Mouse (Mus musculus): ENCODE data around the gene Tnrc6c.

Gene Tnrc6c

GRCm38 (mm10) chr11:117628312-117628779, 25.7 kb upstream of the Tnrc6c start:
- Histone ChIP-seq H3K27me3 (ENCODE audit: insufficient read depth, low read length) (no peaks in the 10 kb centered on the region), H3K4me1 (replicated peaks; ENCODE audit: low read depth, low read length) (peaks cover 71% of the 10 kb centered on the region), H3K9me3 (ENCODE audit: low read length) (peaks cover under 1% of the 10 kb centered on the region), H3K36me3 (ENCODE audit: insufficient read depth, low read length) (no peaks in the 10 kb centered on the region), H3K4me3 (replicated peaks; ENCODE audit: low read length) (peak overlapping the region; percentile 65)
- TF ChIP-seq POU5F1 (IDR thresholded peaks at IDR 0.05; ENCODE audit: borderline replicate concordance, low read length): no peak

DNA sequence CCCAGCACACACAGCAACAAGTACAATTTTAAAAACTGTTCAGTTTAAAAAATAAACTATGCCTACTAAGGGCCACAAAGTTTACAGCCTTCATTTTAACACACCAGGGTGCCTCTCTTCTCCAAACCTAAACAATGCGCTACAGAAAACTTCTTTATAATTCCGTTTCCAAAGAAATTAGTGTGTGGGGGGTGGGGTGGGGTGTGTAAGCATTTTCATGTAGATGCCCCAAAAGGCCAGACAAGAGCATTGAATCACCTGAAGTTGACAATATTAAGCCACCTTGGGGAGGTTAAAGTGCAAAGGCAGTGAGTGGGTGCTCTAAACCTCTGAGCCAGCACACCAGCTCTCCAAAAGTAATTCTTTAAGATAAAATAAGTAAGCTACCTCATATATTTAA, 24.2 kb upstream of the Tnrc6c start:
- peaks cover 80% of the 10 kb centered on the region for H3K4me1 ChIP-seq (replicated peaks; ENCODE audit: low read depth, low read length)
- no peaks in the 10 kb centered on the region for H3K9me3 ChIP-seq (ENCODE audit: low read length)
- TF ChIP-seq POU5F1 (IDR thresholded peaks at IDR 0.05; ENCODE audit: borderline replicate concordance, low read length) (peak; percentile 73; the same call in 1 of the 2 replicates), NANOG (IDR thresholded peaks at IDR 0.05; ENCODE audit: borderline replicate concordance, low read length) (peak; percentile 43; the same call in 1 of the 2 replicates), CTCF (conservative IDR thresholded peaks at IDR 0.05; ENCODE audit: low read length) (no peak)
- no peaks in the 10 kb centered on the region for H3K36me3 ChIP-seq (ENCODE audit: insufficient read depth, low read length)
- H3K4me3 ChIP-seq (replicated peaks; ENCODE audit: low read length): 0 out of 2 replicates have a peak overlapping the region, but pooled peaks have one; percentile 13
- H3K27me3 ChIP-seq (ENCODE audit: insufficient read depth, low read length): no peaks in the 10 kb centered on the region; the same call in 1 of the 2 replicates

DNA sequence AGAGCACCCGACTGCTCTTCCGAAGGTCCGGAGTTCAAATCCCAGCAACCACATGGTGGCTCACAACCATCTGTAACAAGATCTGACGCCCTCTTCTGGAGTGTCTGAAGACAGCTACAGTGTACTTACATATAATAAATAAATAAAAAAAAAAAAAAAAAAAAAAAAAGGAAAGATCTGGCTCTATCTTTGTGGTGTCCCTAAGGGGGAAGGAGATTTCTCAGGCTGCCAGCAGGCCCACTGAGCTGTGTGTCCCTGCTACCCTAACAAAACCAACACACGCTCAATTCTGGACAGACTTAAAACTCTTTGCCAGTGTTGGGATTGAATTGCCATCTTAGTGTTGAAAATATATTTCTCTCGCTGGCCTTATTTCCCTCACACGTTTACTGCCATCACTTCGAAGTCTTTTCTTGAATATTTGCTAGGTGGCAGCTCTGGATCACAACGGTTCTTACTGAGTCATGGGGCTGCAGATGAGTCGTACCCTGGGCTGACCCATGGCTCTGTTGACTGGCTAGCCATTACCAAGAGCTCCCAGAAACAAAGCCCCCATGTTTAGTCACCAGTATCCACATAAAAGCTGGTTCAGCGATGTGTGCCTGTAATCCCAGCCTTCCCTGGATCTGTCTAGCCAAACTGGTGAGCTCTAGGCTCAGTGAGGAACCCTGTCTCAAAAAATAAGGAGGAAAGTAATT, 23.1 kb upstream of the Tnrc6c start:
- Histone ChIP-seq H3K36me3 (ENCODE audit: insufficient read depth, low read length) (no peaks in the 10 kb centered on the region), H3K4me3 (replicated peaks; ENCODE audit: low read length) (no peak overlapping the region), H3K9me3 (ENCODE audit: low read length) (no peaks in the 10 kb centered on the region), H3K27me3 (ENCODE audit: insufficient read depth, low read length) (peaks cover 6% of the 10 kb centered on the region; the same call in 1 of the 2 replicates), H3K4me1 (replicated peaks; ENCODE audit: low read depth, low read length) (peaks cover 82% of the 10 kb centered on the region)
- no peak for TF ChIP-seq POU5F1 (IDR thresholded peaks at IDR 0.05; ENCODE audit: borderline replicate concordance, low read length)

- TF ChIP-seq CTCF (conservative IDR thresholded peaks at IDR 0.05; ENCODE audit: low read length) (no peak), NANOG (IDR thresholded peaks at IDR 0.05; ENCODE audit: borderline replicate concordance, low read length) (no peak), POU5F1 (IDR thresholded peaks at IDR 0.05; ENCODE audit: borderline replicate concordance, low read length) (no peak)
- H3K27me3 ChIP-seq (ENCODE audit: insufficient read depth, low read length): peaks cover 12% of the 10 kb centered on the region
- no peaks in the 10 kb centered on the region for H3K9me3 ChIP-seq (ENCODE audit: low read length)
These were observed 20.8 kb upstream of the Tnrc6c start for GRCm38 (mm10) chr11:117633310-117633709.

DNA sequence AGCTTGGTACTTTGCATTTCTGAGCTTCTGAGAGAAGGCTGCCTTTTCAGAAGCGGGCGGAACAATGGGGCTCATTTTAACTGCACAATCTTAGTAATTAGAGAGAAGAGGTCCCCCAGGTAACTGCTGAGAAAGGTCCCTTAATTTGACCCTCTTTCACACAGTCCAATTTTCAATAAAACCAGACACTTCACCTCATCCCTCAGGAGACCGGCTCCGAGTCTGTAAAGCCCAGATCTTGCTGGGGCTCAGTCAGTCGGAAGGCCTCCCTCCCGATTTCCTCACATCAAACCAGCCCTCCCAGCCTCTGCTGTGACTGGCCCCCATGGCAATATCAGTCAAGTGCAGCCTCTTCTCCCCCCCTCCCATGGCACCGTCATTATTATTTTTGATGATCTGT, 15.7 kb upstream of the Tnrc6c start:
- TF ChIP-seq CTCF (conservative IDR thresholded peaks at IDR 0.05; ENCODE audit: low read length) (no peak), NANOG (IDR thresholded peaks at IDR 0.05; ENCODE audit: borderline replicate concordance, low read length) (no peak), POU5F1 (IDR thresholded peaks at IDR 0.05; ENCODE audit: borderline replicate concordance, low read length) (no peak)
- Histone ChIP-seq H3K27me3 (ENCODE audit: insufficient read depth, low read length) (peaks cover 23% of the 10 kb centered on the region), H3K9me3 (ENCODE audit: low read length) (peaks cover 7% of the 10 kb centered on the region), H3K4me3 (replicated peaks; ENCODE audit: low read length) (no peak overlapping the region), H3K36me3 (ENCODE audit: insufficient read depth, low read length) (no peaks in the 10 kb centered on the region), H3K4me1 (replicated peaks; ENCODE audit: low read depth, low read length) (peaks cover 42% of the 10 kb centered on the region)

More at GRCm38 (mm10) chr11:117633310-117633709, 20.8 kb upstream of the Tnrc6c start:
- Histone ChIP-seq H3K4me3 (replicated peaks; ENCODE audit: low read length) (0 out of 2 replicates have a peak overlapping the region, but pooled peaks have one; percentile 8), H3K4me1 (replicated peaks; ENCODE audit: low read depth, low read length) (peaks cover 75% of the 10 kb centered on the region), H3K36me3 (ENCODE audit: insufficient read depth, low read length) (no peaks in the 10 kb centered on the region)

GRCm38 (mm10) chr11:117638809-117639208, 15.3 kb upstream of the Tnrc6c start:
- H3K4me3 ChIP-seq (replicated peaks; ENCODE audit: low read length): no peak overlapping the region
- H3K4me1 ChIP-seq (replicated peaks; ENCODE audit: low read depth, low read length): peaks cover 38% of the 10 kb centered on the region
- peaks cover 7% of the 10 kb centered on the region for H3K9me3 ChIP-seq (ENCODE audit: low read length)
- peaks cover 25% of the 10 kb centered on the region for H3K27me3 ChIP-seq (ENCODE audit: insufficient read depth, low read length)
- TF ChIP-seq CTCF (conservative IDR thresholded peaks at IDR 0.05; ENCODE audit: low read length) (no peak), POU5F1 (IDR thresholded peaks at IDR 0.05; ENCODE audit: borderline replicate concordance, low read length) (no peak), NANOG (IDR thresholded peaks at IDR 0.05; ENCODE audit: borderline replicate concordance, low read length) (no peak)
- no peaks in the 10 kb centered on the region for H3K36me3 ChIP-seq (ENCODE audit: insufficient read depth, low read length)

GRCm38 (mm10) chr11:117639331-117639970, 14.6 kb upstream of the Tnrc6c start:
- no peak for TF ChIP-seq NANOG (IDR thresholded peaks at IDR 0.05; ENCODE audit: borderline replicate concordance, low read length)
- TF ChIP-seq POU5F1 (IDR thresholded peaks at IDR 0.05; ENCODE audit: borderline replicate concordance, low read length): no peak
- no peak for TF ChIP-seq CTCF (conservative IDR thresholded peaks at IDR 0.05; ENCODE audit: low read length)
- Histone ChIP-seq H3K9me3 (ENCODE audit: low read length) (peaks cover 7% of the 10 kb centered on the region), H3K27me3 (ENCODE audit: insufficient read depth, low read length) (peaks cover 28% of the 10 kb centered on the region), H3K4me3 (replicated peaks; ENCODE audit: low read length) (no peak overlapping the region), H3K36me3 (ENCODE audit: insufficient read depth, low read length) (no peaks in the 10 kb centered on the region), H3K4me1 (replicated peaks; ENCODE audit: low read depth, low read length) (peaks cover 34% of the 10 kb centered on the region)

GRCm38 (mm10) chr11:117642181-117642580, 11.9 kb upstream of the Tnrc6c start:
- TF ChIP-seq POU5F1 (IDR thresholded peaks at IDR 0.05; ENCODE audit: borderline replicate concordance, low read length) (no peak), CTCF (conservative IDR thresholded peaks at IDR 0.05; ENCODE audit: low read length) (no peak), NANOG (IDR thresholded peaks at IDR 0.05; ENCODE audit: borderline replicate concordance, low read length) (no peak)
- H3K27me3 ChIP-seq (ENCODE audit: insufficient read depth, low read length): peaks cover 23% of the 10 kb centered on the region
- peaks cover 25% of the 10 kb centered on the region for H3K4me1 ChIP-seq (replicated peaks; ENCODE audit: low read depth, low read length)
- peaks cover 7% of the 10 kb centered on the region for H3K9me3 ChIP-seq (ENCODE audit: low read length)
- H3K4me3 ChIP-seq (replicated peaks; ENCODE audit: low read length): no peak overlapping the region
- no peaks in the 10 kb centered on the region for H3K36me3 ChIP-seq (ENCODE audit: insufficient read depth, low read length)
